Mouse (Mus musculus) adrenal gland, adult 8-10 months (tissue): ENCODE measurements around the gene Cops3. TPM values are rescaled to one million over a fixed set of nuclear protein-coding genes. Genes with fewer than 3 reads are reported as not detected.
"Not testable (repeated sequence)": the region's sequence is repeated elsewhere in the genome, so short reads cannot be mapped to it uniquely, and the experiment has no call there.

Experiments used
- DNase-seq: peaks from one replicate; pipeline ENCODE4 v3.0.0; 2022
- total RNA-seq, 4 experiments: library from RNA; stranded (reverse); gene quantifications; 2 replicates each; pipeline ENCODE4 v1.2.4; 2022

Gene Cops3
- total RNA-seq, result 100 to 1,000 TPM in 2 of 4 experiments, 10 to 100 TPM in 2; 96.1 to 110 (median 102) TPM

DNA sequence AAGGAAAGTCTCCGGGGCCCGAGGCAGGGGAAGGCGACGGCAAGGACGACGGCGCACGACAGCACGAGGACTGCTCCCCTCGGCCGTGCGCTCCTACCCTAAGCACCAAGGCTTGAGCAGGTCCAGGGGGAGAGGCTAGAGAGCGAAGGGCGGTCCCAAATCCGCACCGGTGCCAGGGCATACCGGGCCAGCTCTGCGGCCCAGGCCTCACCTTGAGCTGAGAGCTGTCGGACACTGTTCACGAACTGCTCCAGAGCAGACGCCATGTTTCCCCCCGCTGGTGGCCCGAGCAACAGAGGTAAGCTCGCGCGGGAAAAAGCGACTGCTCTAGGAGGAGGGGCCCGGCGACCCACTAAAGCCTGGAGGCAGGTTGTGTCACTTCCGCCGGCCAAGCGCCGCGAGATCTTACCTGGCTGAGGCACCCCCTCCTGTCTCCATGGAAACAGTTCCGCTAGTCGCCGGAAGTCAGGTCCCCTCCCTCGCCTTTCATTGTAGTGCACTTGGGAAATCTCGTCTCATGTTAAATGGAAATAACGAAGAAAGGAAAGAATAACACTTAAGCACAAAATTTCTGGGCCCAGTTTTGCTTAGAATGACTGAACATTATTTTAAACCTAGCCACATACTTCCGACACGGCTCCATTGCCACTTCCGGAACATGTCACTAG is at the start of gene Cops3:
TSS of gene Cops3 (minus strand) at position 380 of the 668 bp plus-strand sequence.
- peak; percentile 95 for DNase-seq

DNA sequence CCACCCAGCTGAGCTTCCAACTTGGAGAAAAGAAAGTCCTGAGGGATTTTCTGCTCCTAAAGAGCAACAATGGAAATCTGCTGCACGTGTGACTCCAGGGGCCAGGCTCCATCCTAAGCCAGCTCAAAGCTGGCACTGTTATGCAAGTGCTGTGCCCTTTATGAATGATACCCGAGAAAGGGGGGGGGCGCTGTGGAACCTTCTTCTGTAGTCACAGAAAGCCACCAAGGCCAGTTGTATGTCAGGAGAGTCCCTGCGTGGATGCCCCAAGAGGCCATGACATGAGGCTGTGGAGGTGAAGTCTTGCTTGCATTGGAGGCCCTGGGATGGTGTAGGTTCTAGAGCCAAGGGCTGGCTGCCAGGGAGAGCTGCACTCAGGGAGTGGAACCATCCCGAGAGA is 48.5 kb upstream of the Cops3 start:
- no peak for DNase-seq

DNA sequence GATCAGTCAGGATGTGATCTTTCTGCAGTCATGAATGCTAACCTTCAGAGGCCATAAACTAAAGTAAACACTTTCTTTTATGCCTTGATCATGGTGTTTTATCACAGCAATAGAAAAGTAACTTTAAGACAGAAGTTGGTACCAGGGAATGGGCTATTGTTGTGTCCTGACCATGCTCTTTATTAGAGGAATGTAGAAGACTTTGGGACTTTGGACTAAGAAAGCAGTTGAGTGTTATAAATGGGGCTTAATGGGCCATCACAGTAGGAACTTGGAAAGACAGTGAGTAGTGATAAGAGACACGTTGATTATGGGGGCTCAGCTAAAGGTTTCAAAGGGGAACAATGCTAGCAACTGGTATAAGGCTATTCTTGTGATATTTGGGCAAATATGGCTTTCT is 47.3 kb upstream of the Cops3 start:
- no peak for DNase-seq

DNA sequence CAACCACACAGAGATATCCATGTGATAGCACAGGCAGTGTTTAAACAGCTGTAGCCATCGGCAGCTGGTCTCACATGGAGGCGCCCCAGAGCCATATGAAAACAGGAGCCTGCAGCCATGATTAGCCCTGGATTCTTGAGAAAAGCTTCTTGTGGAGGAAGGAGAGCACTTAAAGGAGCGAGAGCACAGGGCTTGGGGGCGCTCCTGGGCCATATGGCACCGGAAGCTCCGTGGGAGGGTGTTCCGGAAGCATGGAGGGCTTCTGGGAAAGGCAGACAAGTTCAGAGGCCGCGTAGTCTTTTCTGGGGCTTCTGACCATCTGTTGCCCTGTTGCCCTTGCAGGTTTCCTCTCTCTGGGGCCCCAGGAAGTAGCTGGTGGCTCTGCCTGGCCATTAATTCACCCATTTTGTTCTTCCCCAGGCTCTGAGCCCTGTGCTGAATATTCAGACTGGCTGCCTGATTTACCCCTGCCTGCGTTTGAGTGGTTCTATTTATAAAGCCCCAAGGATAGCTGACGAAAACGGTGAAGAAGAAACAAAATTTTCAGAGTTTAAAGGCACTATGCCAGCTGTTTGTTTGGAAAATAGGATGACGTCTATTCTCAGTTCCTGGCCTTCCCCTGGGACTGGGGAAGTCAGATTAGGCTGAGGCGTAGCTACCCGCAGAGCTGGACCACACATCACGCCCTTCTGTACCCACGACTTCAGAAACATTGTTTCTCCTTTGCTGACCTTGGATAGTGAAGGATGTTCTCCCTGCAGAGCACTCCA is 45.8 kb upstream of the Cops3 start:
- DNase-seq, result peak; percentile 41

DNA sequence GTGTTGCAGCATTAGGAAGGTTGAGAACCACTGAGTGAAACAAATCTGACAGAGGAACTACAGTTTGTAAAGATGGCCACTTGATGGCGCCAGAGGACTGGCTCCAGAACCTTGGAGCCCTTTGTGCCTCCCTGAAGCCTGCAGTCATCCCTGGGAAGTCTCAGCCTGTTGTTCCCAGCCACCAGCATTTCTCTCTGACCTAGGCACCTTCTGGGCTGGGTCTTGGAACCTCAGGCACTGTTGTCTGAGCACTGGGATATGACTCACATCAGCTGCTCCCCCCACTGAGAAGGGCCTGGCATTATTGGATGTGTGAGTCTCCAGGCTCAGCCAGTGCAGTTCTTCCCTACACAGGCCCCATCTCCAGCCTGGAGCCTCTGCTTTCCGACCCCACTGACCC is 40.4 kb upstream of the Cops3 start:
- peak; percentile 68 for DNase-seq

DNA sequence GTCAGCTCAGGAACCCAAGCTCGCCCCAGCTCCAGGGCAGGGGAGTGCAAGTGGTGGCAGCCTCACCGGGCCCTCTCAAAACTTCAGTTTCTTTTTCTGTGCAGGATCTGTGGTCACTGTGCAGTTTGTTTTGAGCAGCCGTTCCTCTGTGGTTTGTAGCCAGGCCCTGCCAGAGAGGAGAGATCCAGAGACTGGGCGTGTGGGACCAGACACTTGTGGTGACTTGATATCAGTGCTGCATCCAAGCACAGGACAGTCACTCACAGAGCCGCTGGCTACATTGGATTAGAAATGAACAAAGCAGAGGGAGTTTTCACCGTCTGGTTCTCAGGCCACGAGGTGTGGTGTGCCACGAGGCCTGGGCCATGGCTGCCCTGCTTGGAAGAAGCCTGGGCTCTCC is 32.5 kb upstream of the Cops3 start:
- no peak for DNase-seq

DNA sequence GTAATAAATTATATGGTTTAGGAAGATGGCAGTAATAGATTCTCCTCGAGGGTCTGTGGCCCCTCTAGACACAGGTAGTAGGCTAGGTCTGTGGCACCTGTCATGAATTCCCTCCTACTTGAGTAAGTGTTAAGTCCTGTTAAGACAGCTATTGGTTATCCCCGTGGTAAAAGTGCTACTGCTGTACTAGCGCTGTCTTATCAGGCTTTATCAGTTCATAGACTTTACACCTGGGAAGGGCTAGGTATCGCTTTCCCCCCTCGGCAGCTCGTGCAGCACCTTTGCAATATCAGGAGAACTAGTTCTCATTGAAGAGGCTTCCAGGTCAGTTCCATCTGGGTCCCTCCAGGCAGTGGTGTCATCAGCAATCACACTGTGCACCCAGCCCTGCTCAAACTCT is 24.7 kb upstream of the Cops3 start:
- no peak for DNase-seq

DNA sequence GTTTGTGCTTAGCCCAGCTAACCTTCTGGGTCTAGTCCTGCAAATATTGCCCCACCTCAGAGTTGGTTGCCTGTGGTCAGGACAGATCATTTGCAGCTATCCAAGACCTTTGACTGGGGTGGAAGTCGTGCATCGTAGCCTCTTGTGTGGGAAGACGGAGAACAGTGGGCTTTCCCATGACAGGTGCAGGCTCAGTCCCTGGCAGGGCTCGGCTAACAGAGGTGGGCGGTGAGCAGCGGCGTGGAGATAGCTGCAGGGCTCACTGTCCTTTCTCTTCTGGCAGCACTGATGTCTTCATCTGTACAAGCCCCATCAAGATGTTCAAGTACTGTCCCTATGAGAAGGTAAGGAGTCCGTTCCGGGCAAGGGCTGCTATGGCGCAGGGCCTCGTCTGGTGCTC is 20.8 kb upstream of the Cops3 start:
- DNase-seq, result no peak

DNA sequence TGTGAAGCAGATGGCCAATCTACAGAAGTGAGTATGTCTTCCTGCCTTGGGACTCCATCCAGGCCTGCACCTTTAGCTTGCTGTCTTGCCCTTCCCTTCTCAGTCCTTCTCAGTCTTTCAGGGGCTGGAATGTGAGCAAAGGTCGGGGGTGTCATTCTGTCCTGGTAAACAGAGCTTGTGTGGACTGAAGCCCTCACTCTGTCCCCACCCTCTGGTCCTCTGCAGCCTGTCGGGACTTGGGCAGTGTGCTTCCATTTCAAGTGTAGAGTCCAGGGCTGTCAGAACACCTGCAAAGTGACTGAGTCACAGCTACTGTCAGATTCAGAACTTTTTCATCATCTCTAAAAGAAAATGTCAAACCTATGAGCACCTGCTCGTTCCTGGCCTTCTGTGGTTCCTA is 13.2 kb upstream of the Cops3 start:
- no peak for DNase-seq

DNA sequence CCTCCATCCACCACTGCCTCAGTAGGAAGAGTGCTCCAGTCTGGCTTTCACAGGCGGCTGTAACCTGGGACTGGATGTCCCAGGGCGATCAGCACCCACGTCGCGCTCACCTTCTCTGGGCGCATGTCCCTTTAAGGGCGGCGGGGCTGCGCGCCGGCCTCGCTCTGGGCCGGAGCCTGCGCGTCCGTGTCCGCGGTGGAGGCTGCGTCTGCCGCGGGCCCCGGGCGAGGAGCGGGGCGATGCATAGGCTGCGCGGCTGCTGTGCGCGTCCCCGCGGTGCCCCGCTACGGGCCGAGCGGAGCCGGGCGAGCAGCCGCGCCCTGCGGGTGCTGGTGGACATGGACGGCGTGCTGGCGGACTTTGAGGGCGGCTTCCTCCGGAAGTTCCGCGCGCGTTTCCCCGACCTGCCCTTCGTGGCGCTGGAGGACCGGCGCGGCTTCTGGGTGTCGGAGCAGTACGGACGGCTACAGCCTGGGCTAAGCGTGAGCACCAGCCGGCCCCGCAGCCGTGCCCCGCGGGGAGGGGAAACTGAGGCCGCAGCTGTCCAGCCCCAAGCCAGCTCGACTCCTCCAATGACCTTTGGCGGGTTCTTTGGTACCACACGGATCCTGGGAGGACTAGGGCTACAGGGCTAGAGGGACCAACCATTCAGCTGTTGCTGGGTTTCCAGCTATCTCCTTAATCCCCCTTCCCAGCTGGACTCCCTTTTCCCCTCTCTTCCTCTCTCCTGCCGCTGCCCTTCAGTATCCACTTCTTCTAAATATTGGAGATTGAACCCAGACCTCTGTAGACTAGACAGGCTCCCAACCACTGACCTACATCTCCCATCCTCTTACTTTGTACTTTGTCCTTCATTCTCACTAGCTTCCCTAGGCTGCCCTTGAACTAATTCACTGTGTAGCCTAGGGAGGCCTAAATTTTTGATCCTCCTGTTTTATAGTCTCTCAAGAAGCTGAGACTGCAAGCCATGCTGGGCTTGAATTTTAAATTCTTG is 8.6 kb upstream of the Cops3 start:
- DNase-seq, result peak; percentile 64

DNA sequence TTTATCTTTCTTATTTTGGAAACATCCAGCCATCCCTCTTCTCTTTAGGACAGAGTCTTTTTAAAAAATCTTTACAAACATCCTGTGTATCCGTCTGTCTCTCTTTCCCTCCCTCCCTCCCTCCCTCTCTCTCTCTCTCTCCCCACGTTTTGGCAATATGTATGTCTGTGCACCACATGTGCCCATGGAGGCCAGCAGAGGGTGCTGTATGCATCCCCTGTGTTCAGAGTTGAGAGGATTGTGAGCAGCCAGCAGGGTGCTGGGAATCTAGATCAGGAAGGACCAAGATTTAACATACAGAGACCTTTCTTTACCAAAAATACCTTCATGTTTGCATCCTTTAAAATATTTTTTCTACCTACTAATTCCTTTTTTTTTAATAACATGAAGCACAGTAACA is 7.5 kb upstream of the Cops3 start:
- no peak for DNase-seq

DNA sequence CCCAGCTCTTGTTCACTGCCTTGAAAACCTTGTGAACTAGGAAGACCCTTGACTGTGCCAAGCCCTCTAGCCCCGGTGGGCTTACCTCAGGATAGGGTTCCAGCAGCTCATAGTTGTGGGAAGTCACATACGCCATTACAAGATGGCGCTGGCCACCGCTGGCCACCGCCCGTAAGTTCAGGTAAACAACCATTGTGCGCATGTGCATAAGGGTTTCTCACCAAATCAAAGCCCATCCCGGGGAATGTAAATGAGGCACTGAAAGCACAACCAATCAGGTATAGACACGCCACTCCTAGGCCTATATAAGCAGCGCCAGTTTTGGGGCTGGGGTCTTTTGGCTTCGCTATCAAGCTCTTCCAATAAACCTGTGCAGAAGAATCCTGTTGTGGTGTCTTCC is 6.7 kb upstream of the Cops3 start:
- DNase-seq, result no peak

DNA sequence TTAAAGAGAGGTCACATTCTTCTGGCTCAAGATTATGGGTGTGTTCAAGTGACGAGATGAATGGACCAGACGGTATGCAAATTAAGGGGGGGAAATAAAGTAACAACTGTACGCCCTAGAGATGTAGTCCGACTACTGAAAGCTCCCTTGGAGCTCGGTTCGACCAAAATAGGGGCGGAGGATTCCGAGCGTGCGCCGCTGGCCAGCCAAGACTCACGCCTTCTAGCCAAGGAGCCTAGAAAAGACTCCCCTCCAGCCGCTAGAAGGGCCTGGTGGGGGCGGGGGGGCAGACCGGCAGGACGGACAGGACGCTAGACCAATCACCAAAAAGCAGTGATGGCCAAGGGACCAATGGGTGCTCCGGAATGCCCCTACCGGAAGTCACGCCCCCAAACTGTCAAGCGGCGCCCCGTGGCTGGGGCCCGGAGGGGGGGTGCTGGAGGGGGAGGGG is 605 bp downstream of the Cops3 start, which contains the start of gene Nt5m:
TSS of gene Nt5m (plus strand) at position 440 of the 451 bp plus-strand sequence.
- DNase-seq, result peak; percentile 92

DNA sequence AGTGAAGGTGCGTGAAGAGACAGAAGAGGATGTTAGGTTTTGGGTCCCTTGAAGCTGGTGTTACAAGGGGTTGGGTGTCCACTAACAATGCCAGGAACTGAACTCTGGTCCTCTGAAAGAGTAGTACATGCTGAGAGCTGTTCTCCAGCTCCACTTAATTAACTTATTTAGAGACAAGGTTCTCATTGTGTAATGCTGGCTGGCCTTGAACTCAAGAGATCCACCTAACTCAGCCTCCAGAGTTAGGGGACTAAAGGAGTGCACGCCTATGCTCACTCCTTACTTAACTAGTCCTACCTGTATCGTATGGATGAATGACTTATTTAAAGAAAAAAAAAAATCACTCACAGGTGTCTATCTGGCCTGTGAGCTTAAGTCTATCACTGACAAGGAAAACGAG is 1.2 kb downstream of the Cops3 start:
- DNase-seq, result no peak

DNA sequence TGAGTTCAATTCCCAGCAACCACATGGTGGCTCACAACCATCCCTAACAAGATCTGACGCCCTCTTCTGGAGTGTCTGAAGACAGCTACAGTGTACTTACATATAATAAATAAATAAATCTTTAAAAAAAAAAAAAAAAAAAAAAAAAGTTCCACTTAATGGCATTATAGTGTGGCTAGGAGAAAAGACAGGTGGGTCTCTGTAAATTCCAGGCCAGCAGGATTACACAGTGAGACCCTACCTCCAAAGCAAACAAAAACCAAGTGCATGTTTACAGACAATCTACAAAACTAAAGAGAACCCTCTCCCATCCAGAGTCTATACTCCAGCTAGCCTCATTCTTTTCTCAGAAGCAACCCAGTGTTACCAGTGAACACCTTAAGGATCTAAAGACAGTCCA is 1.8 kb downstream of the Cops3 start:
- DNase-seq, result not testable (repeated sequence)

DNA sequence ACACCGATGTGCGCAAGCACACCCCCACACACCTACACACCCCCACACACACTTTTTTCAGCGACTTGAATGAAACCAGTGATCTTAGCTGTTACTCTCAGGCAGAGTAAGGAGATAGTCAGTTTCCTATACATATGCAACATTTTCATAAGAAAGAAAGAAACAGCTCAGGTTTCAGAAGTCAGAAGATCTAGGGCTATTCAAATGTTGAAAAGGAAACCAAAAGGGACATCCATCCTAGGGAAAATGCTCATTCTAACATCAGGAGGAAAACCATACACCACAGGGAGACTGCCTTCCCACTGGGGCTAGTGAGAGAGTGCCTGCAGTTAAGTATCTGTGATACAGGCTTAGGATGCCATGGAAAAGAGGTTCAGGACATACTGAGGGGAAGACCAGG is 18.0 kb downstream of the Cops3 start:
- no peak for DNase-seq

DNA sequence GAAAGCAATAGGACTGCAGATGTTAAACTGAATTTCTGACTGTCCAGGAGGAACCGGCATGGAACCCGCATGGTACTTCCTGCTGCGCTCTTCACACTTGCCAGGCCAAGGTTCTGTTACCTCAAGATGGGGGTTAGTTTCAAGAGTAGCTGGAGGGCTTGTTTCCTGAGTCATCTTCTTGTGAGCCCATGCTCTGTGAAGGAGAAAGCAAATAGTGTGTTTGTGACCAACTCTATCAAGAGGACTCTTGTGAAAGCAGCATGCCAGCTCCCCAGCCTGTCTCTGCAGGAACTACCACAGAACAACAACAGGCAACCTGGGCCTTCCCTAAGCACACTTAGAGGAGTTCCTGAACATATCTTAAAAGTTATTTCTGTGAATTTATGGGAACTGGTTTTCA is 21.7 kb downstream of the Cops3 start:
- DNase-seq, result no peak

DNA sequence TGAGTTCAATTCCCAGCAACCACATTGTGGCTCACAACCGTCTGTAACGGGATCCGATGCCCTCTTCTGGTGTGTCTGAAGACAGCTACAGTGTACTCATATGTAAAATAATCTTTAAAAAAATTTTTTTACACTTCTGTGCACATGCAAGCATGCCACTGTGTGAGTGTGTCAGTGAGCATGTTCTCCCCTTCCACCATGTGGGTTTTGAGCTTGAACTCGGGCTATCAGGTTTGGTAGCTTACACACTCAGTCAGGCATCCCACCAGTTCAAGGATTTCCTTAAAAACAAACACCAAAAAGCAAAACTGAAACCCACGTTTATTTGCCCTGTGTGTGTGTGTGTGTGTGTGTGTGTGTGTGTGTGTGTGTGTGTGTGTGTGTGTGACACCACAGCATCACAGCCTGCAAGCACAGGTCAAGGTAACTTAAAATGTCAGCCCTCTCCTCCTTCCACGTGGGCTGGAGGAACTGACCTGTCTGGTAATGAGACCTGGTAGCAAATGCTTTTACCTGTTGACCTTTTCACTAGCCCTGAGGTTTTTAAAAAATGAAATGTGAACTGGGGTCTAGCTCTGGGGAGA is 24.1 kb downstream of the Cops3 start:
- DNase-seq, result no peak

DNA sequence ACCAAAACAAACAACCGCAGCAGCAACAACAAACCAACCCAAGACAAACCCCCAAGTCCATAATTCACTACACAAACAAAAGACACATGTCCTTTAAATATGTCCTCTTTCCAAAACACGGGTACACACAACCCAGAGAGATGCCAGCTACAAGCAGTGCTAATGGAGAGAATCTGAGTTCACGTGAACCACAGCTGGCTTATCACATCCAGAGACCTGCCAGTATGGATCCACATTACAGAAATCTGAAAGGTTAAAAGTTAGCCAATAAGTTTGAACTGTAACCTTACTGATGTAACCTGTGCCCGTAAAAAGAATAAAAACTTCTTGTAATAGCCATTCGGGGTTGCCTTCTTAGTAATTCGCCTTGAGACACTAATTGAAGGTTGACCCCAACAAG is 24.7 kb downstream of the Cops3 start:
- DNase-seq, result no peak

DNA sequence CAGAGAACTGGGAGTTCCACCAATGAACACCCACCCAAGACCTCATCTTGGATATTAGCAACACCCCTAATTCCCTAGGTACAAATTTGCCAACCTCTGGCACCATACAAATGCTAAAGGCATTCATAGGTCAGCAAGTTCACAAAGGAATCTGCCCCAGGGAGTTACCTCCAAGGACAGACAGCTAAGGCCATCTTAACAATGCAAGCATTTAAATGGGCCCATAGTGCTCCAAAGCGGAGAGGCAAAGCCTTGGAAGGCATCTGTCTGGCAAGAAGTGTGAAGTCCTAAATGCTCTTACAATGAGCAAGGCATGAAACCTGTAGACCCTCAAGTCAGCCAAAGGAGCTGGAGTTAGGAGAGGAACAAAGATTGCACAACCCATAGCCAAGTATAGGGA is 25.3 kb downstream of the Cops3 start:
- DNase-seq, result no peak

DNA sequence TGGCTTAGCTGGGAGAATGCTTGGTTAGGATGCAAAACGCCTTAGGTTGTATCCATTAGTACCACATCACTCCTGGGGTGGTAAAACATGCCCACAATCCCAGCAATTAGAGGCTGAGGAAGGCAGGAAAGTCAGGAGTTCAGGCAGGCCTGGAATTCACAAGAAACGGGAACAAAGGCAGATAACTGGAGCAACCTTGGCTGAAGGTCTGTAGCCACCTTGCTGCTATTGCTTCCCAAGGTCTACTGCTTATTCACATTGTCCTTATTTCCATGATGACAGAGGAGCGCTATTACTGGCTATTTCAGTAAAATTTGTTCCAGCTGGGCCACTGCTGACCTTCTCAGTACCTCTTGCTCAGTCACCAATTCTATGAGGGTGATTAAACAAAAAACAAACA is 26.4 kb downstream of the Cops3 start:
- peak; percentile 59 for DNase-seq

DNA sequence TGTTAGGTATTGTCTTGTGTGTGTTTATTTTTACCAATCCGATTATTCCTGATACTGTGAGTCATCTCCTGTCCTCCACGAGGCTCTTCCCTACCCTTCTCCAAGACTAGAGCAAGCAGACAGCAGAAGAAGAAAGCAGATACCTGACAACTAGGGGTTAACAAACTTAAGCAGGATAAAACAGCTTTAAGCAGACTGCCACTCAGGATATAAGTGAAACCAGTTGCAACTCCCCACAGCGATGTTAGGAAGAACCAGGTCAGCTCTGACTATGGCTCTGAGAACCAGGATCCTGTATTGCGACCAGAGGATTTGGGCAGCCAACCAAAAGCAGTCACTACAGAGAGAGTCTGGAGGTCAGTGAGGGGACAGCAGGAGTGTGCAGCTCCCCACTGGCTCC is 28.4 kb downstream of the Cops3 start:
- DNase-seq, result no peak
